Mouse (Mus musculus) layer of hippocampus, adult 18-20 months (tissue): ENCODE measurements around the gene Trim62. TPM values are rescaled to one million over a fixed set of nuclear protein-coding genes. Genes with fewer than 3 reads are reported as not detected.
A peak's percentile ranks its signal among the peaks of the same experiment; 100 is the strongest.

Experiments used
- DNase-seq, 2 experiments: peaks; one replicate each; pipeline ENCODE4 v3.0.0; 2022; ENCODE audit warnings: low spot score in 2 of 2
- long read RNA-seq: library from polyadenylated mRNA; stranded (forward); transcript quantifications from one replicate; pipeline ENCODE4 v2.0.0, GENCODE M21; 2021
- total RNA-seq, 2 experiments: library from RNA; stranded (reverse); gene quantifications; 2 replicates each; pipeline ENCODE4 v1.2.3; 2021

The Trim62 gene
- 10 to 100 TPM; 14.8 to 15.6 TPM for total RNA-seq
- long read RNA-seq, transcript Trim62-201 (5 exons, 3,752 nt): major isoform, 38 of 42 reads
- long read RNA-seq, partial matches to known transcripts: 1 of 42 reads
- long read RNA-seq, other reads (novel, unspliced or antisense): 3 of 42 reads

DNA sequence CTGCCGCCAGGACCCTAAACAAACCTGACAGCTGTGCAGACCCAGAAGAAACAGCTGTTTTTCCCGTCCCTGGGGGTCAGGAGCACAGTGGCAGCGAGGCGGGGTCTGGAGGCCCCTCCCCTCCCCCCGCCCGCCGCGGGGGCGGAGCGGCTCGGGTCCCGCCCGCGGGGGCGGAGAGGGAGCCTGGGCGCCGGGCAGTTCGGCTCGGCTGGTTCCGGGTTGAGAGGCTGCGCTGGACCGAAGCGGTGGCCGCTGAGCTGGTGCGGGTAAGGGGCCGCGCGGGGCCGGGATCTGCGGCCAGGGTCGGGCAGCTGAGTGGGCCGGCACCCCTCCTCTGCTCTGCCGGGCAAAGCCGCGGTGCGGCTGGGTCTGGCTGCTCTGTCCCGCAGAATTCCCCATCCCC is at the start of gene Trim62:
Gene Trim62, plus strand, starts transcription at position 202 of the 403 bp plus-strand sequence.
- peak in 1 of 2 experiments; percentile 64 for DNase-seq

GRCm38 (mm10) chr4:128838202-128838601 is 45.2 kb upstream of the Trim62 start:
- no peak for DNase-seq

DNA sequence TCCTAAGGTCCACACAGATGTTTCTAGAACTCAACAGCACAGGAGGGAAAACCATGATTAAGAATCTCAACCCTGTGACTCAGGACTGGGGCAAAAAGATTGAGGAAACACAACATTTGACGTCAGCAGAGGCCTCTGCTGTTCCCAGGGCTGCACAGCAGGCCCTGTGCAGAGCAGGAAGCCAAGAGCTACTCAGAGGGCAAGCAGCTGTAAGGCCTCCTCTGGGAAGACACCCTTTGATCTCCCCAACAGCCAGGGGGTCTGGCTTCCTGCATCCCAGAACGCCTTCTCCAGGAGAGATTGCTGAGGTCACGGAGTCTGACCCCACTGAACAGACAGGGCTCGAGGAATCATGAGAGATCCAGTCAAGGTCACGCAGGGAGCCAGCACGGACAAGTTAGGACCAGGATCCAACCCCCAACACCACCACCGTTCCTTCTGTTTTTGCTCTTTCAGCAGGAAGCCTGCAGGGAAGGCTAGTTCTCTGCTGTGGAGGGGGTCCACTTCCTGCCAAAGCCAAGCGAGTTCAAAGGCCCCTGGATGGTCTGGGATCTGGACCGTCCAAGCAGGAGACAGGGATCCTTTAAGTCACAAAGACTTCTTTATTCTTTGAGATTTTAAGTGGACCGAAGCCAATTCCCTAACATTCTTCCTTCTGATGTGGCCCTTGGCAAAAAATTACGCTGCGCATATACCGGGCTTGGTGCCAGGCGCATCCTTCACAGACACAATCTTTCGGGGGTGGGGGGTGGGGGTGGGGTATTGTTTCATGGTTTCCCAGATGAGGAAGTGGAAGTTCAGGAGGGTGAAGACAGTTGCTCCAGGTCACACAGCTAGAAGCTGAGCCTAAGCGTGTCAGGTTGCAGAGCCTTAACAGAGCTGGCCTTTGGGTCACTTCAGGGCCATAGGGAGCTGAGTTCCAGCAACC is 43.3 kb upstream of the Trim62 start:
- DNase-seq: peak in 1 of 2 experiments; percentile 4

DNA sequence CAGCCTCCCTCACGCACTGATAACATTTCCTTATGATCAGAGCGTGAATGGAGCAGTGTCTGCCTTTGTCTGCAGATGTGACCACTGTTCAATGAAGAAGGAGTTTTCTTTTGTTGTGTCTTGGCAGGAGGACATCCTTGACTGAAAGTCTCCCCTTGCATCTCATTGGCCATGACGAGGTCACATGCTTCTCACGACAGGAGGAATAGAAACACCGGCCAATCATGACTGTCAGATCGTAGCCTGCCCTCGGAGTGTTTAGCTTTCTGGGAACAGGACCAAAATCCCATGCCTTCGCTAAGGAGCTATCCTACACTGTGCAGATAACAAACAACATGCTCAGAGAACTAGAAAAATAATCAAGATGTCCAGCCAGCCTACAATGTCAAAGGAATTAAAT is 42.1 kb upstream of the Trim62 start:
- no peak for DNase-seq

GRCm38 (mm10) chr4:128844566-128844965 is 38.8 kb upstream of the Trim62 start:
- no peak for DNase-seq

- no peak for DNase-seq
Measured at GRCm38 (mm10) chr4:128845367-128845973, 37.9 kb upstream of the Trim62 start.

GRCm38 (mm10) chr4:128848961-128849360 is 34.4 kb upstream of the Trim62 start:
- no peak for DNase-seq

DNA sequence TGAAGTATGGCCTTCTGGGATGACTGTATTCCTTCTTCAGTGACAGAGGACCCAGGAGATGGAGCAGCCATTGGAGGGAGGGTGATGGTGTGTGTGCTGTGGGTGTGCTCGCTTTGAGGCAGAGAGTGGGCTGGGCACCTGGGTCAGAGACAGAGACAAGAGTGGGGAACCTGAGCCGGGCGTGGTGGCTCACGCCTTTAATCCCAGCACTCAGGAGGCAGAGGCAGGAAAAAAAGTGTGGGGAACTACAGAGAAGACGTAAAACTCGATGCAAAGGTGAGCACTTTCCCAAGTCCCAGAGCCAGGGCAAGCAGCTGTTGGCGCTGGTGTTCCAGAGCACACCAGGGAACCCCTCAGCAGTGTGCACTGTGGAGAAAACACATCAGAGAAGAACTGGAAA is 33.7 kb upstream of the Trim62 start:
- DNase-seq: no peak

GRCm38 (mm10) chr4:128852266-128852887 is 31.0 kb upstream of the Trim62 start:
- no peak for DNase-seq

DNA sequence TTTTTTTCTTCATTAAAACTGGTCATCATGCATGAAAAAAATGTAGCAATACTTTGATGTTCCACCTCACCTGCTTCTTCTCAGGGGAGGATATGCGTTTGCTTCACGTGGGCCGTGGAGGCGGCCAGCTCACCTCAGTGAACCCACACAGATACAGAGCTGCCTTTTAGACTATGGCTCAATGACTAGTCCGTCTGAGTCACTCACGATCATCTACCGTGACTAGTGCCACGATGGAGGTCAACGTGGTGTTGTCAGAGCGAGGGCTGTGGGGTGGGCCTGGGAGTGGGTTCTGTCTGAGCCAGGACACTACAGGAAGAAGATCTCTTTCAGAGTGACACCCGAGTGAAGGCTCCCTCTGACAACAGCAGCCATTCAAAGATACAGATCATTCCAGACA is 30.3 kb upstream of the Trim62 start:
- no peak for DNase-seq

DNA sequence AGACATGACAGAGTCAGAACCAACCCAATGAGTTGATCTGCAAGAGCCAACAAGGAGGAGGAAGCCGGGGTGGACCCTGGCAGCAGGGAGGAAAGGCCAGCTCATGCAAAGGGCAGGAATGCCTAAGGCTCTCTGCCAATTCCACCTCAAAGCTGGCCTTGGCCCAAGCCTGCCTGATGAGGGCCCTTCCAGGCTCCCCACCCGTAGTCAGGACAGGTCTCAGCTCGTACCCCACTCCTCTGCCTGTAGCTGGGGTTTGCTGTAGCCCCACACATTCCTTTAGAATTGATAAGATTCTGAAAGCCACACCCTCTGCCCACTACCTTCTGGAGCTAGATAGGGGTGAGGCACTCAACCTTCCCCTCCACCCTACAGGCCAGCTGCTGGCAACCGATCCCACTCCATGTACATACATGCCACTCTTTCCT is 27.8 kb upstream of the Trim62 start:
- DNase-seq: no peak

DNA sequence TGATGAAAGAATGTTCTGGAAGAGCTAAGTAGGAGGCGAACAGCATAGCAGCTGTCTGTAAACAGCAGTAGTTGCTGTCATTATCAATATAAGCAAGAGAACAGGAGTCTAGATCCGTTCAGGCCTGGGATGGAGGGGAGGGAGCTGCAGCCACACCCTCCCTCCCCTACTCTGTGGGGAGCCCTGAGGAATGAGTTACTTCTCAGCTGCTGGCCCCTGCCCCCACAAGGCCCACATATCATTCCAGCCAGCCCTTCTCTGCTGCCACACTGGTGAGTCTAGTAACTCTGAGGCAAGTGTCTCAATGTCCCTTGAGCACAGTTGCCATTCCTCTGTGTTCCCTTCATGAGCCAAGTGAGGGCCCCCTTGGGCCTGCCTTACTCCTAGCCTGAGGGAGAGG is 26.2 kb upstream of the Trim62 start:
- no peak for DNase-seq

DNA sequence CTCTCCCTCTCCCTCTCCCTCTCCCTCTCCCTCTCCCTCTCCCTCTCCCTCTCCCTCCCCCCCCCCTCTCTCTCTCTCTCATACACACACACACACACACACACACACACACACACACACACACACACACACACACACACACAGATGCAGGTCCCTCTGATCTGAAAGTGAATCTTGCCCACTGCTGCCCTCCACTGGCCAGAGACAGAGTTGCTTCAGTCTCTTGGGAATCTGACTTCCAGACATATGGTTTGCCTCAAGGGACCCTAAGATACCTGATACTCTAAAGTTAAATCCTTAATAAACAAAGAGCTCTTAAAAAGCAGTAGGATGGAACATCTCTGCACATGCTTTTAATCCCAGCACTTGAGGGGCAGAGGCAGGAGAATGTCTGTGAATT is 25.2 kb upstream of the Trim62 start:
- DNase-seq: peak; percentile 25 to 81

GRCm38 (mm10) chr4:128858878-128859277 is 24.5 kb upstream of the Trim62 start:
- no peak for DNase-seq

DNA sequence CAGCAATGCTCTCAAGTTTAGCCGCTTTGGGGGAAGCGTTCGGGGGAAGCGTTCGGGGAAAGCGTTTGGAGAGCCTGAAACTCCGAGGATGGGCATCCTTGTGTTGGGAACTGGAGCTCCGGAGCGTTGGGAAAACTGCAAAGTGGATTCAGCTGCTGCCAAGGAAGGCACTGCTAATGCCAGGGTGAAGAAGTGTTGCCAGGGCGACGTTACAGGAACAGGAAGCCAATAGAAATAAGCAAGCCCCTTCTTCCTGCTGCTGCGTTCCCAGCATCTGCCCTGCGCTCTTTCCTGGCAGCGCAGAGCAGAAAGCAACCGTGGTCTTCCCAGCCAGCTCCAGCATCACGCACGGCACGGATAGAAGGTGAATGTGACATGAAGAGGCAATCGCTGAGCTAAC is 10.4 kb upstream of the Trim62 start:
- DNase-seq: peak; percentile 39 to 50

- no peak for DNase-seq
Measured at GRCm38 (mm10) chr4:128874062-128874461, 9.3 kb upstream of the Trim62 start.

- DNase-seq: no peak
Measured at GRCm38 (mm10) chr4:128875439-128875838, 7.9 kb upstream of the Trim62 start.

GRCm38 (mm10) chr4:128877520-128877919 is 5.9 kb upstream of the Trim62 start:
- DNase-seq: no peak

- no peak for DNase-seq
Measured at GRCm38 (mm10) chr4:128878901-128879491, 4.4 kb upstream of the Trim62 start.

GRCm38 (mm10) chr4:128883801-128884710 is 676 bp downstream of the Trim62 start:
- DNase-seq: peak in 1 of 2 experiments; percentile 17
